Mouse (Mus musculus): ENCODE measurements around the gene Pycr1.

Gene Pycr1

DNA sequence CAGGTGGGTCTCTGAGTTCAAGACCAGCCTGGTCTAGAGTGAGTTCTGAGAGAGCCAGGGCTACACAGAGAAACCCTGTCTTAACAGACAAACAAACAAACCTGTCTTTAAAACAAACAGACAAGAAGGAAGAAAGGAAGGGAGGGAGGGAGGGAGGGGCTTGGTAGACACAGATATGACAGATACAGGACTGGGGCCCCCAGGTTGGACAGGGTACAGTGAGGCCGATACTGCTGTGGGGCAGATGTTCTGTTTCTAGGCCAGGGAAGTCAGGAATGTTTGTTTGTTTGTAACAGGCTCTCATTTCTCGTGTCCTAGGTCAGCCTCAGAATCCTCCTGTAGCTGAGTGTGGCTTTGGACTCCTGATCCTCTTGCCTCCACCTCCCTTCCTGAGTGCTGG is 40.0 kb downstream of the Pycr1 start:
- no peak for DNase-seq (ENCODE audit: low read depth)

GRCm38 (mm10) chr11:120600716-120601115 is 42.9 kb downstream of the Pycr1 start:
- no peak for DNase-seq (ENCODE audit: low read depth)

DNA sequence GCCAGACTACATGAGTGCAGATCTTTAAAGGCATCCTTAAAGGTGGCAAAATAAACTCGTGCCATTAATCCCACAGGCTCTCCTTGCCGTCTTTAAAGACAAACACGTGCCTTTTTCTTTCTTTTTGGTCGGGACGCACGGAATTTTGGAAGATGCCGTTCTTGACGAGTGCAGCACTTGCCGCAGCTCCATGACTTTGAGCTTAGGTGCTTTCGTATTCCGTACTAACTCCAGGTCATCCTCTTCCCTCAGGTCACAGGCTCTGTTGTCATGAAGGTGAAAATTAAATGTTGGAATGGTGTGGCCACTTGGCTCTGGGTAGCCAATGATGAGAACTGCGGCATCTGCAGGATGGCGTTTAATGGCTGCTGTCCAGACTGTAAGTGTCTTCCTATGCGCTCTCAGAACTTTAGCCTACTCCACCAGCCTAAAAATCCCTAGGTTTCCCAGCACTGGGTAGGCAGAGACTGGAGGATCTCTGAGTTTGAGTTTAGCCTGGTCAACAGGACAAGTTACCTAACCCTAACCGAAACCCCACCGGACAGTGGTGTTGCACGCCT is 44.5 kb downstream of the Pycr1 start:
- DNase-seq (ENCODE audit: low read depth) = no peak

DNA sequence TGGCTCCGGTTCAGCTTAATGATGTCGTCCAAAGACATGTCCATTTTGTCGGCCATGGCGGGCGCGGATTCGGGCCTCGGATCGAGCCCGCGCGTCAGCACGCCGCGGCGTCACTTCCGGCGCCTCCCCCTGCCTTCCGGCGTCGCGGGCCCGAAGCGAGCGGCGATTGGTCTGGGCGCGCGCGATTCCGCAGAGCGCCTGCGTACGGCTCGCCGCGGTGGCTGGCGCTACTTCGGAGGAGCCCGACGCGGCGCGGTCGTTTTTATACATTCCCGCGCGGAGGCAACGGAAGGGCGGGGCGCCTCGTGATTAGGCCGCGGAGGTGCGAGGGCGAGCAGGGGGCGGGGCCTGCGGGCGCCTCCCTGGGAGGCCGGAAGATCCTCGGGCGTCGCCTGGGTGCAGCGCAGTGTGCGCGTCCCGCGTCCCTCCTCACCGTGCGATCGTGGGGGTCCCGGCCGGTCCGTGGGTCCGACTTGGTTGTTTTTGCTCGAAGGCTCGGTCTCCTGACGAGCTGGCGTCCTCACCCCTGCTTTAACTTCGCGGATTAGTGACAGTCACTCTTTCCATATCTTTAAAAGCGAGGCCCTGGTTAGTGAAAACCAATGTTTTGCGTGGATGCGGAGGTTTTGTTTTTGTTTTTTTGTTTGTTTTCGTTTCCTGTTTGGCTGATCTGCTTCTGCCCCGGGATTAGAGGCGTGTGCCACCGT is 45.1 kb downstream of the Pycr1 start, which contains the start of the genes Alyref and Anapc11:
Alyref (minus strand) TSS at position 83 of the 707 bp plus-strand sequence.
Anapc11 (plus strand) TSS at position 139 of the 707 bp plus-strand sequence.
- DNase-seq (ENCODE audit: low read depth) = peak; percentile 98

DNA sequence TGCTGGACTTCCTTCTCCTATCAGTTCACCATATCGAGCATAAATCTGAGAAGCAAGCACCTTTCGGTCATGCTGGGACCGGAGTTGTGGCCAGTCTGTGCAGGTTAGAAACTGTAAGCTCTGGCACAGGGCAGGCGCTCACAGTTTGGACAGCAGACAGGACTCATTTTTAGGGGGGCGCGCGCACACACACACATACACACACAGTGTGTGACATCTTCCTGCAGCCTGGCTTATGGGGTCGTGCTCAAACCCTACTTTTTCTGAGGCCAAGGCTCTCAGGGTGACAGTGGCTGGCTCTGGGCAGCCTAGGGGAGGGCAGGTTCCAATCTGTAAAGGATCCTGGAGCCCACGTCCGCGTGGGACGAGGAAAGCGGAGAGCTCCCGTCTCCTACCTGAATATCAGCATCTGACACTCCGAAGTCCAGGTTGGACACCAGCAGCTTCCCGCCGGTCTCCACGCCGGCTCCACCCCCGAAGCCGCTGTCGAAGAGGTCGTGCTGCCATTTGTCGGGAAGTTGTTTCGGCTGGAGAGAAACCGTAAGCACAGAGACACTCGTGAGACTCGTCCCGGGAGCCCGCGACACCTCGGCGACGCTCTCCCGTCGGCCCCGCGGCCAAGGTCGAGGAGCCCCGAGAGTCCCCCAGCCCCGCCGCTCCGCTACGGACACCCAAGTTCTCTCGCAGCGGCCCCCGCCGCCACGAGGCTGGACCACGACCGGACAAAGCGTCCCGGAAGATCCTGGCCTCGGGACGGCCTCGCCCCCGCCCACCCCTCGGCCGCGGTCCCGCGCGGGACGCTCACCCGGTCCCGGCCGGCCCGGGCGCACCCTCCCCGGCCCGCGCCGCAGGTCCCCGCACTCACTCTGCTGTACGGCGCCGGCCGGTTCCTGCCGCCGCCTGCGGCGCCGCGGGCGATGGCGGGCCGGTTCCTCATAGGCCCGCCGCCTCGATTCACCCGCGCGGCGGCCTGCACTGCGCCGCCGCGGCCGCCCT is 46.0 kb downstream of the Pycr1 start:
- peak; percentile 34 for DNase-seq (ENCODE audit: low read depth)

GRCm38 (mm10) chr11:120588531-120588930 is 55.0 kb downstream of the Pycr1 start:
- DNase-seq (ENCODE audit: low read depth) = no peak
